Mouse (Mus musculus): ENCODE results near the gene Snx27.

The Snx27 gene

GRCm38 (mm10) chr3:94582456-94582891, at the start of gene Snx27:
Gene Snx27, minus strand, starts transcription at chr3:94582716.
- peak; percentile 90 to 92 for DNase-seq

GRCm38 (mm10) chr3:94629876-94630275, 47.4 kb upstream of the Snx27 start:
- no peak for DNase-seq

- DNase-seq: no peak
These were observed 46.2 kb upstream of the Snx27 start for GRCm38 (mm10) chr3:94628712-94629111.

- DNase-seq: no peak
These were observed 41.8 kb upstream of the Snx27 start for GRCm38 (mm10) chr3:94624281-94624680.

GRCm38 (mm10) chr3:94622550-94622949, 40.0 kb upstream of the Snx27 start:
- no peak for DNase-seq

- no peak for DNase-seq
These were observed 39.4 kb upstream of the Snx27 start for GRCm38 (mm10) chr3:94621740-94622507.

- DNase-seq: peak; percentile 45 to 70
These were observed 34.2 kb upstream of the Snx27 start for GRCm38 (mm10) chr3:94616717-94617116.

GRCm38 (mm10) chr3:94613258-94613878, 30.9 kb upstream of the Snx27 start:
- DNase-seq: no peak

- DNase-seq: no peak
These were observed 29.8 kb upstream of the Snx27 start for GRCm38 (mm10) chr3:94612274-94612673.

GRCm38 (mm10) chr3:94611834-94612233, 29.3 kb upstream of the Snx27 start:
- no peak for DNase-seq

- DNase-seq: no peak
These were observed 28.8 kb upstream of the Snx27 start for GRCm38 (mm10) chr3:94611343-94611742.

GRCm38 (mm10) chr3:94610581-94610980, 28.1 kb upstream of the Snx27 start:
- DNase-seq: no peak

- no peak for DNase-seq
These were observed 27.1 kb upstream of the Snx27 start for GRCm38 (mm10) chr3:94609621-94610020.

- peak; percentile 50 to 83 for DNase-seq
These were observed 19.4 kb upstream of the Snx27 start for GRCm38 (mm10) chr3:94601959-94602358.

GRCm38 (mm10) chr3:94597224-94597779, 14.8 kb upstream of the Snx27 start:
- DNase-seq: no peak

GRCm38 (mm10) chr3:94595871-94596287, 13.4 kb upstream of the Snx27 start:
- DNase-seq: no peak

GRCm38 (mm10) chr3:94591066-94591465, 8.6 kb upstream of the Snx27 start:
- no peak for DNase-seq

GRCm38 (mm10) chr3:94587962-94588361, 5.4 kb upstream of the Snx27 start:
- DNase-seq: no peak

- no peak for DNase-seq
These were observed 428 bp upstream of the Snx27 start for GRCm38 (mm10) chr3:94582944-94583343.

GRCm38 (mm10) chr3:94581793-94582455, 592 bp downstream of the Snx27 start:
- no peak for DNase-seq

GRCm38 (mm10) chr3:94581138-94581780, 1.3 kb downstream of the Snx27 start:
- DNase-seq: peak in 1 of 2 experiments; percentile 33

GRCm38 (mm10) chr3:94574506-94574905, 8.0 kb downstream of the Snx27 start:
- no peak for DNase-seq

GRCm38 (mm10) chr3:94567242-94567641, 15.3 kb downstream of the Snx27 start:
- no peak for DNase-seq

All from kidney, postnatal 36 days (tissue).